Mouse (Mus musculus) hindbrain, embryonic 14.5 days (tissue): ENCODE results near the gene Atg2a. TPM values are rescaled to one million over a fixed set of nuclear protein-coding genes. Genes with fewer than 3 reads are reported as not detected.

ENCODE experiments used
- ATAC-seq: fragments of 200-750 bp; cut with Nextera tagmentation; 2 replicates; pipeline ENCODE4 v1.8.0; 2017; ENCODE audit warnings: moderate number of reproducible peaks, mild to moderate bottlenecking, moderate TSS enrichment, moderate library complexity; ENCODE audit not compliant: low FRiP score
- DNase-seq: peaks from one replicate; pipeline ENCODE4 v3.0.0-alpha.2; 2015; ENCODE audit warnings: low spot score
- H3K27ac ChIP-seq: fragments of 300-500 bp; sonication (generic); 2 replicates; pipeline ENCODE4 v1.5.1; 2014; ENCODE audit warnings: mild to moderate bottlenecking, moderate library complexity
- H3K27me3 ChIP-seq: fragments of 300-500 bp; sonication (generic); 2 replicates; pipeline ENCODE4 v1.6.1; 2014; ENCODE audit warnings: mild to moderate bottlenecking, low read length, mixed read lengths; ENCODE audit not compliant: control insufficient read depth, insufficient read depth
- H3K36me3 ChIP-seq: fragments of 300-500 bp; sonication (generic); replicated peaks from 2 replicates; pipeline ENCODE4 v1.6.1; 2014; ENCODE audit not compliant: control insufficient read depth, insufficient read depth
- H3K4me1 ChIP-seq: fragments of 300-500 bp; sonication (generic); replicated peaks from 2 replicates; pipeline ENCODE4 v1.6.1; 2014; ENCODE audit warnings: antibody characterized with exemption, low read length, mixed read lengths; ENCODE audit not compliant: control insufficient read depth, insufficient read depth
- H3K4me2 ChIP-seq: fragments of 300-500 bp; sonication (generic); replicated peaks from 2 replicates; pipeline ENCODE4 v1.6.1; 2014; ENCODE audit warnings: mild to moderate bottlenecking, moderate library complexity
- H3K4me3 ChIP-seq: fragments of 300-500 bp; sonication (generic); replicated peaks from 2 replicates; pipeline ENCODE4 v1.5.1; 2014; ENCODE audit warnings: mild to moderate bottlenecking, low read length
- H3K9ac ChIP-seq: fragments of 300-500 bp; sonication (generic); 2 replicates; pipeline ENCODE4 v1.6.1; 2014
- H3K9me3 ChIP-seq: fragments of 300-500 bp; sonication (generic); 2 replicates; pipeline ENCODE4 v1.6.1; 2016; ENCODE audit warnings: low read length; ENCODE audit not compliant: control insufficient read depth
- WGBS: fragments of 180-500 bp; shearing (Covaris S2); extraction: QIAGEN DNeasy Blood & Tissue Kit; methylation state at CpG from one replicate; pipeline ENCODE4 v1.1.7; 2014; 5-methylcytosine and 5-hydroxymethylcytosine counted together
- polyA plus RNA-seq: library from polyadenylated mRNA; unstranded; fragments of >200 nt; fragmentation: Nextera tagmentation; extraction: Ambion mirVana; gene quantifications from 2 replicates; pipeline ENCODE4 v1.2.1, GENCODE M21; 2014

Gene Atg2a
- polyA plus RNA-seq, 1 experiment from 2014 or later: 14.8 TPM

GRCm38 (mm10) chr19:6297641-6298040 lies 56.2 kb downstream of the Atg2a start:
- Histone ChIP-seq H3K4me3 (no peak overlapping the region), H3K9ac (no peak overlapping the region), H3K27ac (no peak overlapping the region), H3K4me1 (no peaks in the 10 kb centered on the region), H3K4me2 (no peak overlapping the region), H3K36me3 (peaks cover 61% of the 10 kb centered on the region), H3K27me3 (no peaks in the 10 kb centered on the region), H3K9me3 (no peaks in the 10 kb centered on the region)
- ATAC-seq: no peak
- WGBS: 91% methylated on average over 9 of the region's 9 CpGs
- no peak for DNase-seq

- no peak overlapping the region for H3K9ac ChIP-seq
- H3K4me1 ChIP-seq: no peaks in the 10 kb centered on the region
- no peak overlapping the region for H3K4me2 ChIP-seq
- no peaks in the 10 kb centered on the region for H3K9me3 ChIP-seq
- no peak for ATAC-seq
- H3K4me3 ChIP-seq: no peak overlapping the region
- no peak overlapping the region for H3K27ac ChIP-seq
- peaks cover 61% of the 10 kb centered on the region for H3K36me3 ChIP-seq
- 79% methylated on average over 4 of the region's 4 CpGs for WGBS
- no peaks in the 10 kb centered on the region for H3K27me3 ChIP-seq
- no peak for DNase-seq
Observed at GRCm38 (mm10) chr19:6299003-6299402, 57.5 kb downstream of the Atg2a start.

- H3K9me3 ChIP-seq: no peaks in the 10 kb centered on the region
- ATAC-seq (no peak), DNase-seq (no peak)
- H3K27ac ChIP-seq: no peak overlapping the region
- no peak overlapping the region for H3K4me2 ChIP-seq
- 84% methylated on average over 7 of the region's 7 CpGs for whole genome bisulfite sequencing
- no peaks in the 10 kb centered on the region for H3K4me1 ChIP-seq
- no peak overlapping the region for H3K4me3 ChIP-seq
- H3K27me3 ChIP-seq: no peaks in the 10 kb centered on the region
- H3K9ac ChIP-seq: no peak overlapping the region
- peaks cover 55% of the 10 kb centered on the region for H3K36me3 ChIP-seq
Observed at GRCm38 (mm10) chr19:6299450-6300267, 58.2 kb downstream of the Atg2a start.

- 65% methylated on average over 7 of the region's 7 CpGs for WGBS
- no peaks in the 10 kb centered on the region for H3K27me3 ChIP-seq
- no peaks in the 10 kb centered on the region for H3K4me1 ChIP-seq
- no peaks in the 10 kb centered on the region for H3K9me3 ChIP-seq
- H3K36me3 ChIP-seq: peaks cover 48% of the 10 kb centered on the region
- DNase-seq (no peak), ATAC-seq (no peak)
- no peak overlapping the region for H3K4me2 ChIP-seq
- no peak overlapping the region for H3K9ac ChIP-seq
- no peak overlapping the region for H3K27ac ChIP-seq
- H3K4me3 ChIP-seq: no peak overlapping the region
Observed at GRCm38 (mm10) chr19:6300402-6300841, 59.0 kb downstream of the Atg2a start.

GRCm38 (mm10) chr19:6302114-6302513 lies 60.6 kb downstream of the Atg2a start:
- Histone ChIP-seq H3K4me3 (no peak overlapping the region), H3K9ac (no peak overlapping the region), H3K36me3 (peaks cover 32% of the 10 kb centered on the region), H3K4me2 (no peak overlapping the region), H3K27ac (no peak overlapping the region; the same call in 1 of the 2 replicates), H3K4me1 (0 out of 2 replicates have a peak, but pooled peaks cover 5% of the 10 kb centered on the region), H3K27me3 (no peaks in the 10 kb centered on the region), H3K9me3 (no peaks in the 10 kb centered on the region)
- no peak for DNase-seq
- WGBS: 95% methylated on average over 5 of the region's 5 CpGs
- no peak for ATAC-seq

GRCm38 (mm10) chr19:6302522-6302921 lies 61.1 kb downstream of the Atg2a start:
- no peak overlapping the region for H3K4me2 ChIP-seq
- ATAC-seq (no peak), DNase-seq (no peak)
- H3K4me3 ChIP-seq: no peak overlapping the region
- 0 out of 2 replicates have a peak, but pooled peaks cover 5% of the 10 kb centered on the region for H3K4me1 ChIP-seq
- H3K27me3 ChIP-seq: no peaks in the 10 kb centered on the region
- H3K9me3 ChIP-seq: no peaks in the 10 kb centered on the region
- no peak overlapping the region for H3K9ac ChIP-seq
- H3K36me3 ChIP-seq: peaks cover 28% of the 10 kb centered on the region
- no peak overlapping the region; the same call in 1 of the 2 replicates for H3K27ac ChIP-seq
- WGBS: 51% methylated on average over 4 of the region's 4 CpGs

GRCm38 (mm10) chr19:6303831-6304230 lies 62.4 kb downstream of the Atg2a start:
- Histone ChIP-seq H3K27me3 (no peaks in the 10 kb centered on the region), H3K4me1 (0 out of 2 replicates have a peak, but pooled peaks cover 5% of the 10 kb centered on the region), H3K4me3 (no peak overlapping the region), H3K9me3 (no peaks in the 10 kb centered on the region), H3K9ac (no peak overlapping the region), H3K4me2 (no peak overlapping the region), H3K27ac (no peak overlapping the region), H3K36me3 (peaks cover 15% of the 10 kb centered on the region)
- WGBS: 83% methylated on average over 6 of the region's 6 CpGs
- no peak for ATAC-seq
- no peak for DNase-seq

- Histone ChIP-seq H3K9ac (no peak overlapping the region), H3K27ac (no peak overlapping the region), H3K27me3 (no peaks in the 10 kb centered on the region), H3K4me3 (no peak overlapping the region), H3K4me2 (no peak overlapping the region), H3K9me3 (no peaks in the 10 kb centered on the region), H3K4me1 (0 out of 2 replicates have a peak, but pooled peaks cover 5% of the 10 kb centered on the region), H3K36me3 (peaks cover 3% of the 10 kb centered on the region)
- 31% methylated on average over 5 of the region's 5 CpGs for WGBS
- peak; percentile 76 for DNase-seq
- no peak for ATAC-seq
Observed at GRCm38 (mm10) chr19:6304787-6305516, 63.5 kb downstream of the Atg2a start.

GRCm38 (mm10) chr19:6305517-6306115 lies 64.1 kb downstream of the Atg2a start:
- DNase-seq (no peak), ATAC-seq (no peak)
- Histone ChIP-seq H3K4me3 (peak overlapping the region; percentile 49), H3K9me3 (no peaks in the 10 kb centered on the region), H3K27ac (no peak overlapping the region), H3K4me2 (peak overlapping the region; percentile 63), H3K4me1 (0 out of 2 replicates have a peak, but pooled peaks cover 5% of the 10 kb centered on the region), H3K27me3 (no peaks in the 10 kb centered on the region), H3K9ac (peak overlapping the region; percentile 37; the same call in 1 of the 2 replicates), H3K36me3 (no peaks in the 10 kb centered on the region)
- 63% methylated on average over 8 of the region's 8 CpGs for whole genome bisulfite sequencing
